Mouse (Mus musculus): ENCODE data around the gene Tlk2.

GRCm38 (mm10) chr11:105261601-105262351 lies 83.2 kb downstream of the Tlk2 start:
- no peak for TF ChIP-seq POLR2A (IDR thresholded peaks at IDR 0.05; ENCODE audit: extremely low read depth, insufficient read depth, low read length)
- no peak for TF ChIP-seq CTCF (IDR thresholded peaks at IDR 0.05; ENCODE audit: low read depth, low read length)
